Mouse (Mus musculus) cerebellum, postnatal 25 days (tissue): Measurements from ENCODE around the gene Tipin.
A peak's percentile ranks its signal among the peaks of the same experiment; 100 is the strongest.

Experiments
- DNase-seq, 2 experiments: peaks; one replicate each; pipeline ENCODE4 v3.0.0; 2021; ENCODE audit warnings: mixed read lengths in 2 of 2

The Tipin gene

GRCm38 (mm10) chr9:64347377-64347776 is 66.0 kb downstream of the Tipin start:
- DNase-seq, result no peak

- no peak for DNase-seq
Observed at GRCm38 (mm10) chr9:64349490-64349889, 68.1 kb downstream of the Tipin start.

GRCm38 (mm10) chr9:64351191-64351590 is 69.8 kb downstream of the Tipin start:
- peak in 1 of 2 experiments; percentile 30 for DNase-seq
